Mouse (Mus musculus): ENCODE data around the gene Wdr63. TPM values are rescaled to one million over a fixed set of nuclear protein-coding genes. Genes with fewer than 3 reads are reported as not detected.

The Wdr63 gene
- polyA plus RNA-seq, 1 experiment from 2014 or later = 0.07 TPM

- Histone ChIP-seq H3K4me1 (replicated peaks) (peaks cover 11% of the 10 kb centered on the region), H3K9ac (no peak overlapping the region), H3K36me3 (0 out of 2 replicates have a peak, but pooled peaks cover 2% of the 10 kb centered on the region), H3K27me3 (peaks cover 11% of the 10 kb centered on the region), H3K9me3 (no peaks in the 10 kb centered on the region), H3K27ac (replicated peaks) (no peak overlapping the region), H3K4me3 (no peak overlapping the region), H3K4me2 (no peak overlapping the region)
- WGBS = 84% methylated on average over 14 of the region's 14 CpGs
- ATAC-seq (ENCODE audit: low read depth) = no peak
Measured at GRCm38 (mm10) chr3:145993481-145994201, 114.3 kb downstream of the Wdr63 start.

GRCm38 (mm10) chr3:145992796-145993195 lies 115.1 kb downstream of the Wdr63 start:
- H3K27me3 ChIP-seq = peaks cover 20% of the 10 kb centered on the region
- no peak overlapping the region for H3K4me2 ChIP-seq
- no peak for ATAC-seq (ENCODE audit: low read depth)
- no peak overlapping the region for H3K9ac ChIP-seq
- no peaks in the 10 kb centered on the region for H3K9me3 ChIP-seq
- no peak overlapping the region for H3K4me3 ChIP-seq
- WGBS = 88% methylated on average over 10 of the region's 10 CpGs
- H3K27ac ChIP-seq (replicated peaks) = no peak overlapping the region
- peaks cover 19% of the 10 kb centered on the region for H3K4me1 ChIP-seq (replicated peaks)
- H3K36me3 ChIP-seq = no peaks in the 10 kb centered on the region

GRCm38 (mm10) chr3:145991976-145992730 lies 115.8 kb downstream of the Wdr63 start:
- no peak for ATAC-seq (ENCODE audit: low read depth)
- Histone ChIP-seq H3K27me3 (peaks cover 25% of the 10 kb centered on the region), H3K4me1 (replicated peaks) (peaks cover 19% of the 10 kb centered on the region), H3K4me3 (no peak overlapping the region), H3K9me3 (no peaks in the 10 kb centered on the region), H3K36me3 (no peaks in the 10 kb centered on the region), H3K4me2 (no peak overlapping the region), H3K27ac (replicated peaks) (no peak overlapping the region), H3K9ac (no peak overlapping the region)
- WGBS = 91% methylated on average over 10 of the region's 10 CpGs

- no peaks in the 10 kb centered on the region for H3K9me3 ChIP-seq
- peaks cover 34% of the 10 kb centered on the region for H3K27me3 ChIP-seq
- no peaks in the 10 kb centered on the region for H3K36me3 ChIP-seq
- H3K4me2 ChIP-seq = no peak overlapping the region
- H3K4me3 ChIP-seq = no peak overlapping the region
- WGBS = 90% methylated on average over 13 of the region's 13 CpGs
- peaks cover 19% of the 10 kb centered on the region for H3K4me1 ChIP-seq (replicated peaks)
- no peak overlapping the region for H3K27ac ChIP-seq (replicated peaks)
- H3K9ac ChIP-seq = no peak overlapping the region
- ATAC-seq (ENCODE audit: low read depth) = no peak
Measured at GRCm38 (mm10) chr3:145991130-145991529, 116.8 kb downstream of the Wdr63 start.

Other genes starting within 250 kb of the Wdr63 start
- 40.7 and 48.9 TPM in 2 replicates for gene Bcl10, start 185.3 kb downstream of the Wdr63 start, polyA plus RNA-seq (2015; fragmentation: Nextera tagmentation; extraction: Ambion mirVana)
- gene 2410004B18Rik, start 170.1 kb downstream of the Wdr63 start, polyA plus RNA-seq (2015; fragmentation: Nextera tagmentation; extraction: Ambion mirVana) = 69.0 and 80.3 TPM in 2 replicates
- gene Syde2, start 120.3 kb downstream of the Wdr63 start, polyA plus RNA-seq (2015; fragmentation: Nextera tagmentation; extraction: Ambion mirVana) = 0.33 and 0.45 TPM in 2 replicates
- 0.24 and 0.32 TPM in 2 replicates for gene Mcoln3, start 9.3 kb upstream of the Wdr63 start, polyA plus RNA-seq (2015; fragmentation: Nextera tagmentation; extraction: Ambion mirVana)
- 0.15 and 0.36 TPM in 2 replicates for gene Mcoln2, start 41.7 kb upstream of the Wdr63 start, polyA plus RNA-seq (2015; fragmentation: Nextera tagmentation; extraction: Ambion mirVana)
- gene Lpar3, start 112.8 kb upstream of the Wdr63 start, polyA plus RNA-seq (2015; fragmentation: Nextera tagmentation; extraction: Ambion mirVana) = 0.92 and 1.5 TPM in 2 replicates